Mouse (Mus musculus) monocyte, adult 2 months (primary cell): Measurements from ENCODE around the gene Hoxb9.

Experiments
- DNase-seq, 2 experiments: peaks; one replicate each; pipeline ENCODE4 v3.0.0; 2022; ENCODE audit warnings: low spot score in 2 of 2, low read depth in 1 of 2

The Hoxb9 gene

GRCm38 (mm10) chr11:96284774-96285734, 13.8 kb downstream of the Hoxb9 start:
- no peak for DNase-seq

DNA sequence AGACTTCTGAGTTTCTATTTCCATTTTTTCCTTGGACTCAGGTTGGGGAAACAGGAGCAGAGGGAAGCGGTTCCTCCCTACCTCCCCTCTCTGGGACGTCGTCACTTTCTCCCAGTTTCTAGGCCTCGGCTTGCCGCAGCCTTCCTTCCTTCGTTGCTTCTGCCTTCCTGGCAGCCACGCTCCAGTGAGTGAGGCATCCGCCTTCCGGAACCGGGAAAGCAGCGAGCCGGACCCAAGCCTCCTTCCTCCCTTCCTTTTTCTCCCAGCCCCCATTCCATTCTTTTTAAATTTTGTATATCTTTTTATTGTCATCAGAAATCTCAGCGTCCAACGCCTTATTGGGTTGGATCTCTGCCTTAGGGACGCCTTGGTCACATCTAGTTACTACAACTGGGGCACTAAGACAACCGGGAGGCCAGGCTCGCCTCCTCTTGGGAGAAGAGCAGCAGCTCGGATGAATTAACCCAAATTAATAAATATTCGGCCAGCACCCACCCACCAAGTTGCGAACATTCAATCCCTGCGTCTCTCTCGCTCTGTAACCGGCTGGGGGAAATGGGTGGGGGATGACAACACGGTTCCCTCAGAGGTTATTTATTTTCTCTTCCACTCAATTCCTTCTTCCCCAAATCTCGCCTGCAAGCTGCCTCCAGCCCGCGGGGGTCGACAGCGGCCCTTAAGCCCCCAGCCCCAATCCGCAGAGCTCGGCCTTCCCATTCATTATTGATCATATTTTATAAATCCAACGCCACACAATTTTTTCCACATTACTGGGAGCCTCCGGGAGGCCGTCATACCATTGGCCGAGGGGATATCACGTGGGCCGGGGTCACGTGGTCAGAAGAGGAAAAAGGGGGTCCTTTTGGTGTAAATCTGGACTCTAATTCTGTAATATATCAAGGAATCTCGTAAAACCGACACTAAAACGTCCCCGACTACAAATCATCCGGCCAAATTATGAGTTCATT, 14.8 kb downstream of the Hoxb9 start, which contains the start of gene Hoxb7:
TSS of gene Hoxb7 (plus strand) at position 853 of the 968 bp plus-strand sequence.
- no peak for DNase-seq

DNA sequence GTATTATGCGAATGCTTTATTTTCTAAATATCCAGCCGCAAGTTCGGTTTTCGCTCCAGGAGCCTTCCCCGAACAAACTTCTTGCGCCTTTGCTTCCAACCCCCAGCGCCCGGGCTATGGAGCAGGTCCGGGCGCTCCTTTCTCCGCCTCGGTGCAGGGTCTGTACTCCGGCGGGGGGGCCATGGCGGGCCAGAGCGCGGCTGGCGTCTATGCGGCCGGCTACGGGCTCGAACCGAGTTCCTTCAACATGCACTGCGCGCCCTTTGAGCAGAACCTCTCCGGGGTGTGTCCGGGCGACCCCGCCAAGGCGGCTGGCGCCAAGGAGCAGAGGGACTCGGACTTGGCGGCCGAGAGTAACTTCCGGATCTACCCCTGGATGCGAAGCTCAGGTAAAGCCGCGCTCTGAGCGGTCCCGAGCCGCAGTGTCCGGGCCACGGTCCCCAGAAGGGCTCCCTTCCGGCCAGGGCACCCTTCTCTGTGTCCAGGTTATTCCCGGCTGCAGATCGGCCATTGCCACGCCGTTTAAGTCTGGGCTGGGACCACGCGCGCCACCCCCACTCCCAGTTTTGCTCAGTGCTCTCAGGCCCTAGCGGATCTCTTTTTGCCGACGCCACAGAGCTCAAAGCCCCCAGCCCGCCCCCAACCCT, 15.6 kb downstream of the Hoxb9 start:
- no peak for DNase-seq

DNA sequence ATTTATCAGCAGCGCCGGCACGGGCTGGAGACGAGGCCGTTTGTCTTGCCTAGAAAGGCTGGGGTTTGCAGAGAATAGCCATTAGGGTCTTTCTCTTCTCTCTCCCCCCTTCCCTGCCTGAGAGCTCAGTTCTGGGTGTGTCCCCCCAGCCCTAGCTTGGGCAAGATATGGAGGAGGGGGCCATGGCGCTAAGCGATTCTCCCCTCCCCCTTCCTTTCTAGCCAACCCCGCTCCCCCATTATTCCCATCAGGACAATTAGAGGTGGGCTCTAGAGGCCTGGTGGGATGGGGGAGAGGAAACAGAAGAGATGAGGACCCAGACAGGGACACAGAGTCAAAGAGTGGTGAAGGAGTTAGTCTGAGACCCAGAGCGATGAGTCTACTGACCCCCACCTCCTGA, 16.2 kb downstream of the Hoxb9 start:
- no peak for DNase-seq

DNA sequence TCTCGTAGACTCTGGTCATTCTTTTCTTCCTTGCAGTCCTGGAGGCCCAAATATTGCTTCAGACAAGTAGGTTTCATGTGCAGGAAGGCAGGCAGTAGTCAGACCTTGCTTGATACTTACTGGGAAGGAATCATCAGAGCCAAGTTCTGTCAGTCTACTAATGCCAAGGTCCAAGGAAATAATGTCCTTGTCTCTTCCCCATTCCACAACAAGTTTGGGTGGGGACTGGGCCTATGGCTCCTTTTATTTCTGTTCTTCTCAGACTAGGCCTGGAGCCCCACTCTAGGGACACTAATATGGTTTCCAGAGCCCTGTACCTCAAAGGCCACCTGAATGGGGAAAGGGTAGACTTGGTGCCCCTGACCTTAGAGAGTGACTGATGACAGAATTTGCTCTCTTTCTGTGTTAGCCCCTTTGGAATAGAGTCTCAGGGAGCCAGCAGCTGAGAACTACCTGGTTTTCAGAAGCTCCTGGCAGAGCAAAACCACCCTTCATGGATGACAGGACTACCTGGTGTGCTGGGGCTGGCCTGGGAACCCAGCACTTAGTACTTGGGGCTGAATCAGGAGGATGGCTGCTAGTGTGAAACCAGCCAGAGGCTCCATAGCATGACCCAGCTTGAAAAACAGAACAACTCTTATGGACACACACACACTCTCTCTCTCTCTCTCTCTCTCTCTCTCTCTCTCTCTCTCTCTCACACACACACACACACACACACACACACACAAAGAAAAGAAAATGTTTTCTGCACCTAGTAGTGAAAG, 17.4 kb downstream of the Hoxb9 start:
- DNase-seq, result no peak

- no peak for DNase-seq
Measured at GRCm38 (mm10) chr11:96289293-96289692, 18.0 kb downstream of the Hoxb9 start.

- no peak for DNase-seq
Measured at GRCm38 (mm10) chr11:96289837-96290236, 18.6 kb downstream of the Hoxb9 start.

- no peak for DNase-seq
Measured at GRCm38 (mm10) chr11:96290705-96291355, 19.6 kb downstream of the Hoxb9 start.

- no peak for DNase-seq
Measured at GRCm38 (mm10) chr11:96291681-96292564, 20.7 kb downstream of the Hoxb9 start, which contains the start of gene Hoxb6. Gene Hoxb6 (plus strand): TSS chr11:96292476.

- DNase-seq, result no peak
Measured at GRCm38 (mm10) chr11:96292565-96293301, 21.5 kb downstream of the Hoxb9 start.

GRCm38 (mm10) chr11:96293302-96293921, 22.2 kb downstream of the Hoxb9 start:
- DNase-seq, result no peak

DNA sequence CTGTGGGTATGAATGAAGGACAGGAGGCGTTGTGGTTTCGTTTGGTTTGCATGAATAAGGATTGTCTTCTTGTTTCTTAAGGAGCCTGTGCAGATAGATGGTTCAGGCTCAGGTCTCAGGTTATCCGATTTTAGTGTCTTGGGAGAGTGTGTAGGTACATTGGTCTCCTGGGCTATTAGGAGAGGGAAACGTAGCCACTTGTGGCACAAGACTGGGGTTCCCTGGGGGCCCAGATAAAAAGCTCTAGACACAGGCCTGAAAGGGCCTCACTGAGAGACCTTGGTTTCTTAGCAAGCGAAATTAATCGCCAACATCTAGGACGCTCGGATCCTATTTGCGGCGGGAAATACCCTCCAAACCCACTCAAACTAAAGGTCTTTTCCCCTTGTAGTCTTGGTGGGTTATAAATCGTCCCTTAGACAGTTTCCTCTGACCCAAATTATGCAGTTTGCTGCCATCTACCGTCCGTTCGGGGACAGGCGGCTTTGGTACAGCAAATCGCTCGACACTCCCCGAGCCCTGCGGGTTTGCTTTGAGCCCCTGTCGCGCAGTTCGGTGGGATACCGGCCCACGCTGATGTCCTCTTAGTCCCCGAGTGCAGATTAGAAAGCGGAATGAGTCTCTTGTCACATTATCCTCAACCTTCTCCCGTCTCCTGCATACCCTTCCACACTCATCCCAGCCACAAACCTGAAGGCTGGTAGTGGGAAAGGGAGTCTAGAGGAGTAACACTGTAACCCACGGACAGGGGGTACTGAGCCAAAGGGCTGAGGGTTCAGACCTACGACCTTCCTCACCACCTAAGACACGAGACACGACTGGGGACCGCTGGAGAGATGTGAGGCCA, 23.2 kb downstream of the Hoxb9 start:
- DNase-seq, result peak in 1 of 2 experiments; percentile 46

DNA sequence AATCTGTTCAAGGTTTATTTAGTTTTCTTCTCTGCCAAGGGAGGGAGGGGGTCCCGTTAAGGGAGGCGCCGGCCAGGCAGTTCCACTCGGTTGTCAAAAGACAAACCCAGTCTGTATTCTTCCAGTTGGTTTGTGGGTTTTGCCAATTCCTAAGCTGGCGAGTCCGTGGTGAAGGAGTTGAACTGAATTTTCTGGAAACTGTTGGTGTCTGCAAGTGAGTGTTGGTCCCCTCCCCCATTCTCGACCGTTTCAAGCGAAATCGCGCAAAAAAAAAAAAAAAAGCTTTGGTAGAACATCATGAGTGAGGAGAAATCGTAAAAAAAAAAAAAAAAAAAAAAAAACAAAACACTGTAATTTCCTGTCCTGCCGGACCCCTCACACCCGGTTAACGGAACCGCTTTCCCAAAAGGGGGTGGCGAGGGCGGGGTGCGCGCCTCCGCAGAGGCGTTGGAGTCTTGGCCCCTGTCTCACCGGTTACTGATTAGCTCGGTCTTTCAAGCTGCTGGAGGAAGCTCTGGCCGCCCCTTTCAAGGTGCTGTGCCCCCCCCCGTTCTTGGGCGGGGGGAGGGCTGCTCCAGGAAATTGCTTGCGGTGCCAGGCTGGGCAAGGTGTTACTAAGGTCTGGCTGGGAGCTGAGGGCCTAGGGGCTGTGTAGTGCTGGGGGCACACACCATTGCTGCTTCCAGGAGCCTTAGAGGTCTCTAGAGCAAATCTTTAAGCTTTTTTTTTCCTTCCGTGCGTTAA, 24.0 kb downstream of the Hoxb9 start:
- no peak for DNase-seq

DNA sequence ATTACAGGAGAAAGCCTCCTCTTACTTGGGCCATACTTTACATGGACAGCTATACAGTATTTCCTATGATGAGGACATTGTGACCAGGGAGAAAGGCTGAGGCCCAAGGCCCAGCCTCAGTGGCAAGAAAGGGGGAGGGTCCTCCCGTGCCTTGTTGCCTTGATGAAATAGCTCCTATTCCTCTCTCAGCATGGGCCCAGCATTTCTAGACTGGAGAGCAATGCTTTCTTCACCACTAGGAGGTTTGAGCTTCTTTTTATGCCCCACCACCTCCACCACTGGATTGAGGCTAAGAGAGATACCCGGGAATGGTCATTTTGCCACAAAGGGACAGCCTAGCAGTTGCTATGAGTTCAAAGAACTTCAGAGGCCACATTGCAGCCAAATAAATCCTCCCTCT, 25.7 kb downstream of the Hoxb9 start:
- DNase-seq, result no peak

DNA sequence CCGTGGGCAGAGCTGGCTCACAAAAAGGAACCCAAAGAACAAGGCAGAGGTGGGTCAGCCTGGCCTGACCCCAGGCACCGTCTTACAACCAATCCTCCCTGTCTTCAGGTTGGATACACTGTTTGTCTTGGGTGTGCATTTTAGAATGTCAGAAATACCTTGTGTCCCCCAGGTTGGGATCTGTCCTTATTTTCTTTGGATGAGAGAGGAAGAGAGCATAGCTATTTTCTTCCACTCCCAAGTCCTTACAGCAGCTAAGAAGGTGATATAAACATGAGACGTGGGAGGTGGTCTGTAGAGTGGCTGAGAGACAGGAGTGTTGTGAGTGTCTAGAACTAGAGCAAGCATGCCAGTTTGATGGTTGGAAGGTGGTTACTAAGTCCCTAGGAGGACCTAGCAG, 26.2 kb downstream of the Hoxb9 start:
- DNase-seq, result no peak
